Mouse (Mus musculus): Measurements from ENCODE around the gene Cdh22. TPM values are rescaled to one million over a fixed set of nuclear protein-coding genes. Genes with fewer than 3 reads are reported as not detected.

Gene Cdh22
- polyA plus RNA-seq, 1 experiment from 2014 or later: 20.8 TPM

DNA sequence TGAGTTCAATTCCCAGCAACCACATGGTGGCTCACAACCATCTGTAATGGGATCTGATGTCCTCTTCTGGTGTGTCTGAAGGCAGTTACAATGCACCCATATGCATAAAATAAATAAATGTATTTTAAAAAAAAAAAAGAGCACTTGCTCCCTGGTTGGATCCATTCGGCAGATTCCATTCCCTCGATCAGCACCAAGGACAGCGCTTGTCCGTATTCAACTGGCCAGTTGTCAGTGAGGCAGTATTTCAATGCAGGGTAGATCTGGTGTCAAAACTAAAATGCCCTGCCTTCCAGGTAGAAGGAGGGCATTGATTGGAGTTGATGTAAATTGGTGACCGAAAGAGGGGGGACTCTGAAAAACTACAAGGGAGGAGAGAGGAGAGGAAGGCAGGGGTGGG, 74.2 kb downstream of the Cdh22 start:
- no peaks in the 10 kb centered on the region for H3K27me3 ChIP-seq (replicated peaks)
- no peaks in the 10 kb centered on the region for H3K9me3 ChIP-seq
- no peak overlapping the region for H3K27ac ChIP-seq
- 37% methylated on average over 5 of the region's 5 CpGs for WGBS
- H3K36me3 ChIP-seq (replicated peaks): no peaks in the 10 kb centered on the region
- H3K4me2 ChIP-seq: no peak overlapping the region
- no peak for ATAC-seq (replicated peaks)
- H3K4me3 ChIP-seq: no peak overlapping the region
- peaks cover 37% of the 10 kb centered on the region for H3K4me1 ChIP-seq
- H3K9ac ChIP-seq: no peak overlapping the region

DNA sequence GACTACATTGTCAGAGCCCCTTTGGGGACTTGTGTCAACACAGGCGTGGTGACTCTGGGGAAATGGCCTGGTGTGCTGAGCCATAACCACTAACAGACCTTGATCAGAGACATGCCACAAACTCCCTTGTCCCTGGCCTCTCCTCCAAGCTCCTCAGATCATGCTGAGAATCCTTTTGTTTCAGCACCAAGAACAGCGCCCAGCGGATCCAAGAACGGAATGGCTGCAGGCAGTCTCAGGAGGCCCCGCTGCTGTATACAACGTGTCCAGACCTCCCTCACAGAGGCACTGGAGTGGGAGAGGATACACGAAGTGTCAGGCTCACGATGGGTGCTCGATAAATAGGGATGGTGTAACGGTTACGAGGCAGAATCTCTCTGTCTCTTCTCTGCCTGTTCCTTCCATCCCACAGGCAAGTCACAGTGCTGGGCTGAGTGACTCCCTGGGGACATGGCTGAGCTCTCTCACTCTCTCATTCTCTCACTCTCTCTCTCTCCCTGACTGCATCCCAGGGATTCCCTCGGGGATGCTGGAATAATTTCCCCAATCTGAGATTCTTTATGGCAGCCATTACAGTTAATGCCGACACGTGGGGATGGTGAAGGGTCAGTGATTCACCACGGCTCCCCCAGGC, 75.5 kb downstream of the Cdh22 start:
- Histone ChIP-seq H3K36me3 (replicated peaks) (no peaks in the 10 kb centered on the region), H3K27me3 (replicated peaks) (no peaks in the 10 kb centered on the region), H3K4me2 (no peak overlapping the region), H3K9me3 (no peaks in the 10 kb centered on the region), H3K9ac (no peak overlapping the region), H3K27ac (peak overlapping the region; percentile 63), H3K4me1 (peaks cover 36% of the 10 kb centered on the region), H3K4me3 (no peak overlapping the region)
- WGBS: 19% methylated on average over 15 of the region's 15 CpGs
- ATAC-seq (replicated peaks): 0 out of 2 replicates have a peak, but pooled peaks have one; percentile 16

DNA sequence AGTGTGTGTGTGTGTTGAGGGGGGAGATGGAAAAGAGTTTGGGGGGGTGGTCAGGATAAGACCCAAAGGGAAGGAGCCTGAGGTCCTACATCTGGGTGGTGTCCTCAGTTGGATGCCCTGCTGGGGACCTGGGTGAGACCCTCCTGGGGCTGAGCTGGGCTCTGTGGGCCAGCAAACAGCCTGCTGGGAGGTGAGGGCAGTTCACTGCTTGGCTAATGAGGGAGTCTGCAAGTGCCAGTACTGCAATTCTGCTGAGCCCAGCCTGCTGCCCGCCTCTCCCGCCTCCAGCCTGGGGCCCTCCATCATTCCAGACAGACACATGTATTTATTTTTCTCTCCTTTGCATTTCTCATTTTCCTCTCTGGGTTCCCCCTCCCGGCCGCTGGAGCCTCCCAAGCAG, 76.3 kb downstream of the Cdh22 start:
- WGBS: 37% methylated on average over 4 of the region's 4 CpGs
- H3K4me3 ChIP-seq: no peak overlapping the region
- no peaks in the 10 kb centered on the region for H3K9me3 ChIP-seq
- H3K9ac ChIP-seq: no peak overlapping the region
- no peaks in the 10 kb centered on the region for H3K27me3 ChIP-seq (replicated peaks)
- peak overlapping the region; percentile 63 for H3K27ac ChIP-seq
- peaks cover 32% of the 10 kb centered on the region for H3K4me1 ChIP-seq
- no peak overlapping the region for H3K4me2 ChIP-seq
- ATAC-seq (replicated peaks): 0 out of 2 replicates have a peak, but pooled peaks have one; percentile 38
- H3K36me3 ChIP-seq (replicated peaks): no peaks in the 10 kb centered on the region

DNA sequence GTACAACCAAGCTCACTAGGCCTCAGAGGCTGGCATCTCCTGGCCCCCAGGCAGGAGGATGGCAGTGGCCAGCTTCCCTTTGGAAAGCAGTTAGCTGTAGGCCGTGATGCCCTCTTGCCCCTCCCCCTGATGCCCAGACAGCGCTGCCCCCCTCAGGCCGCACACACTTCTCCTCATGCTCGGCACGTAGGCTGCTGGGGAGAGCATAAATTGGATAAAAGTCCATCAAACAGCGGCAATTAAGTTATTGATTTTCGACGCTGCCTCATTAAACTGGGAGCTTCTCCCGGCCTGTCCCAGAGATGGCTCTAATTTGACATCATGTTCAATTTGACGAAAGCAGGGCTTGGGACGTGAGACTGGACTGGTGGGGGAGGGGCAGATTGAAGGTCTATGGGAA, 76.8 kb downstream of the Cdh22 start:
- H3K4me3 ChIP-seq: no peak overlapping the region
- WGBS: 35% methylated on average over 11 of the region's 11 CpGs
- no peak overlapping the region for H3K9ac ChIP-seq
- ATAC-seq (replicated peaks): 0 out of 2 replicates have a peak, but pooled peaks have one; percentile 21
- H3K27ac ChIP-seq: peak overlapping the region; percentile 63; the same call in 1 of the 2 replicates
- no peaks in the 10 kb centered on the region for H3K27me3 ChIP-seq (replicated peaks)
- peaks cover 36% of the 10 kb centered on the region for H3K4me1 ChIP-seq
- no peaks in the 10 kb centered on the region for H3K9me3 ChIP-seq
- H3K36me3 ChIP-seq (replicated peaks): no peaks in the 10 kb centered on the region
- no peak overlapping the region for H3K4me2 ChIP-seq

DNA sequence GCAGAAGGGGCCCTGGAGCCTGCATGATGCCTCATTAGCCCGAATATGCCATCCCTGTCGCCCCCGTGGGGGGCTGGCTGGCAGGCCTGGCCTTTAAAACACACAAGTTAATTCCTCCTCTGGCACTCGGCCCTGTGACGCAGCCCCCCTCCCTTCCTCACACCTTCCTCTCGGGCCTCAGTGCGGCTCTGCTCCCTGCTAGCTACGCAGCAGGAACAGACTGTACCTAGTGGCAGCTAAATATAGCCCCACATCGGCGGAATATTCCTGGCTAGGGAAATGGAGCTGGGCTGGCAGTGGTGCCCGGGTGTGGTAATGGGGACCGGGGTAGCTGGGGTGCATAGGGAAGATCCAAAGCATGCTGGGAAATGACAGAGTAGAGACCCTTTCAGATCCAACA, 81.6 kb downstream of the Cdh22 start:
- Histone ChIP-seq H3K4me3 (no peak overlapping the region), H3K9me3 (no peaks in the 10 kb centered on the region), H3K4me2 (no peak overlapping the region), H3K27me3 (replicated peaks) (no peaks in the 10 kb centered on the region), H3K36me3 (replicated peaks) (no peaks in the 10 kb centered on the region), H3K27ac (no peak overlapping the region), H3K4me1 (peaks cover 31% of the 10 kb centered on the region), H3K9ac (no peak overlapping the region)
- WGBS: 38% methylated on average over 12 of the region's 12 CpGs
- ATAC-seq (replicated peaks): no peak

DNA sequence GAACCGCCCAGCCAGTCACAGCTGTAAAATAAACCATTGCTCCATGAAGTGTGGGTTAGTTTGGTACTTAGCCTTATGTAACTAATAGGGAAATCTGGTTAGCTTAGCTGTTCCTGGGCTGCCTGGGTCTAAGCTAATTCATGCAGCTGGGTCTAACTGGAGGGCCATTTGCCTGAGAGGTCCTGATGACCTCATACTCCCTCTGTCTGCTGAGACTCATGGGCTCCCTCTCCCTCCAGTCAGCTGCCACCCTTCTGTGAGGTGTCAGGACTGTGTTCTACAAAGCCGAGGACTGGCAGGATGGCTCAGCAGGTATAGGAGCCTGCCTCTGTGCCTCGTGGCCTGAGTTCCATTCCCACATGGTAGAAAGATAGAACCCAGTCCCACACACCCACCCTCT, 84.9 kb downstream of the Cdh22 start:
- Histone ChIP-seq H3K27ac (no peak overlapping the region), H3K9me3 (no peaks in the 10 kb centered on the region), H3K4me2 (no peak overlapping the region), H3K9ac (no peak overlapping the region), H3K36me3 (replicated peaks) (no peaks in the 10 kb centered on the region), H3K27me3 (replicated peaks) (no peaks in the 10 kb centered on the region), H3K4me3 (no peak overlapping the region), H3K4me1 (peaks cover 24% of the 10 kb centered on the region)
- no peak for ATAC-seq (replicated peaks)
- WGBS: 72% methylated on average over 3 of the region's 3 CpGs

DNA sequence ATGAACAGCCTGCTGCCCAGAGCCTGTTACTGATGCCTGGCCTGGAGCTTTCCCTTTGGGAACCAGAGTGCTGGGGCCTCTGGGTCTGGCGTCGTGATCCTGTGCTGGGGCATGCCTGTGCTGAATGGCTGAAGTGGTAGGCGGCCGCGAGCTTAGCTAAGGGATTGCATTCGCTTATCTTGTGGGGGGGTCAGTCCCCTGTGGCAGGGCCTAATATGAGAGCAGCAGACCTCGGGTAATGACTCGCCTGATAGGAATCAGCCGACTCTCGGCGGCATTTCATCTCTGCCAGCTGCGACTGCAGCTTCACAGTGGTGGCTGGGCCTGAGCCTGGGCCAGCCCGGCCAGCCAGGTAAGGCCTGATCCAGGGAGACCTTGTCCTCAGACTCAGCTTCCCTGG, 88.8 kb downstream of the Cdh22 start:
- Histone ChIP-seq H3K9ac (no peak overlapping the region), H3K27ac (0 out of 2 replicates have a peak overlapping the region, but pooled peaks have one; percentile 43)
- ATAC-seq (replicated peaks): no peak

DNA sequence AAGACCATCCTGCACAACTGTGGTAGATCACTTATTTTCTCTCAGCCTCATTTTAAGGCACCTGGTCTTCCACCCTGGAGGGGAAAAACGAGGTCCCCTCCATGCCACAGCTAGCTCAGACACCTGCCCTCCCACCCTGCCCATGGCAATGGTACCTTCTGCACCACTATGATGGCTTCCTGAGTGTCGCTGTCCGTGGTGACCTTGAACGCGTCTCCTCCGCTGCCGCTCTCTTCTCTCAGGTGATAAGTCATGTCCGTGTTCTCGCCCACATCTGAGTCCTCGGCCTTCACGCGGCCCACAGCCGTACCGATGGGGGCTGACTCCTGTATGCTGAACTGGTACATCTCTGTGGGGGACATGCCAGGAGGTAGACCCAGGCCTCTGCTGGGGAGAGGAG, 91.2 kb downstream of the Cdh22 start:
- peaks cover 21% of the 10 kb centered on the region for H3K4me1 ChIP-seq
- WGBS: 83% methylated on average over 14 of the region's 14 CpGs

More for the DNA sequence above, 88.8 kb downstream of the Cdh22 start:
- no peaks in the 10 kb centered on the region for H3K36me3 ChIP-seq (replicated peaks)
- H3K9me3 ChIP-seq: no peaks in the 10 kb centered on the region
- H3K27me3 ChIP-seq (replicated peaks): 0 out of 2 replicates have a peak, but pooled peaks cover 6% of the 10 kb centered on the region
- peaks cover 16% of the 10 kb centered on the region for H3K4me1 ChIP-seq
- 54% methylated on average over 13 of the region's 13 CpGs for WGBS
- no peak overlapping the region for H3K4me3 ChIP-seq
- H3K4me2 ChIP-seq: no peak overlapping the region

DNA sequence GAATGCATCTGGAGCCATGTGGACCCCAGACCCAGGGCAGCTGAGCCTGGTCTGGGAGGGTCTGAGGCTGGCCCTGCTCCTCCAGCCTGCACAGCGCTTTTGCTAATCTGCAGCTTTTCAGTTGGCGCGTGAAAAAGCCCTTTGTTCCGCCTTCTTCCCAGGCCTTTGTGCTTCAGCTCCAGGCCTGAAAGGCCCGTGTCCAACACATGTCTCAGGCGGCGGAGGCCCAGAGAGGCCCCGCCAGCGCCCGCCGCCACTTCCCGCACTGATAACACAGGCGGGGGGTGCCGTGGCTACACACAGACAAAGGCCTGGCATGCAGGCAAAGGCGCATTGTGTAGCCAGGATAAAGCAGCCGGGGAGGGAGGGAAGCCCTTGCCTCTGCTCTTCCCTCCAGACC, 98.6 kb downstream of the Cdh22 start:
- Histone ChIP-seq H3K9ac (0 out of 2 replicates have a peak overlapping the region, but pooled peaks have one; percentile 21), H3K4me1 (peaks cover 71% of the 10 kb centered on the region), H3K4me2 (no peak overlapping the region), H3K27ac (peak overlapping the region; percentile 83), H3K36me3 (replicated peaks) (no peaks in the 10 kb centered on the region), H3K9me3 (no peaks in the 10 kb centered on the region), H3K27me3 (replicated peaks) (no peaks in the 10 kb centered on the region), H3K4me3 (no peak overlapping the region)
- ATAC-seq (replicated peaks): peak; percentile 48
- 5% methylated on average over 16 of the region's 16 CpGs for WGBS

More for the DNA sequence above, 91.2 kb downstream of the Cdh22 start:
- no peak overlapping the region for H3K9ac ChIP-seq
- no peak overlapping the region for H3K4me3 ChIP-seq
- no peak overlapping the region for H3K4me2 ChIP-seq
- no peak overlapping the region for H3K27ac ChIP-seq
- H3K9me3 ChIP-seq: no peaks in the 10 kb centered on the region
- ATAC-seq (replicated peaks): no peak
- H3K27me3 ChIP-seq (replicated peaks): 0 out of 2 replicates have a peak, but pooled peaks cover 6% of the 10 kb centered on the region
- no peaks in the 10 kb centered on the region for H3K36me3 ChIP-seq (replicated peaks)

DNA sequence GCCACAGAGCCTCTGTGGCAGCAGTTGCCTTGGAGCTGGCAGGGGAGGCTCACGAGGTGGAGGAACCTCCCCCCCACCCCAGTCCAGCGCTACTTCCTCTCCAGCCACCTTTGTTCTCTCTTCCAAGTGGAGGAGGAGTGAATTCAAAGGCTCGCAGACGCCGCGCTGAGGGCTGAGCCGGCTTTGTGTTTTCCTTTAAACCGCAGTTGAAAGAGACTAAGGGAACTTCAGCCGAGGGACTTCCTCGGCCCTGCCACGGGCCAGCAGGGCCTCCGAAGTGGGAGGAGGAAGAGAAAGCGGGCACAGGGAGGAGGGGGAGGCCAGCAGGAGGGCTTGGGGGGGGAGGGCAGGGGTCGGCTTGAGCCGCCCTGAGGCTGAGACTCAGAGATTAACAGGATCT, 101.1 kb downstream of the Cdh22 start:
- WGBS: 1% methylated on average over 14 of the region's 15 CpGs
- Histone ChIP-seq H3K4me2 (peak overlapping the region; percentile 22), H3K4me3 (no peak overlapping the region), H3K9me3 (no peaks in the 10 kb centered on the region), H3K9ac (peak overlapping the region; percentile 14; the same call in 1 of the 2 replicates), H3K27me3 (replicated peaks) (no peaks in the 10 kb centered on the region), H3K36me3 (replicated peaks) (no peaks in the 10 kb centered on the region), H3K27ac (peak overlapping the region; percentile 80), H3K4me1 (peaks cover 65% of the 10 kb centered on the region)
- ATAC-seq (replicated peaks): 0 out of 2 replicates have a peak, but pooled peaks have one; percentile 6

DNA sequence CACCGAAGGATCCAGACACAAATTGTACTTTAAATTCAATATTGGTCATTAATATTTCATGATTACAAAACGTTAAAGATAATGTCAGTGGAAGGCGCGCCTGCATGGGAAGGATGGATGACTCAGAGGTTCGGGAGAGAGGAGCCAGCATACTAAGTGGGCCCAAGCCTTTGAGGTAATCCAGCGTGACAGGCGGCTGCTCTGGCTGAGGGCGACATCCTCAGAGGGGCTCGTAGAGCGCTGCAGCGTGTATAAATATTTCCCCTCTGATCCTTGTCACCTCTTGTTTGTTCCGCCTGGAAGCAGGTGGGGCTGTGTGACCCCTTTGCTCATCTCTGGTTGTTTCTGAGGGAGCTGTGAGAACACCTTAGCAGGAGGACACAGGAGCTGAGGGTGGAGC, 103.2 kb downstream of the Cdh22 start:
- 13% methylated on average over 12 of the region's 12 CpGs for WGBS
- ATAC-seq (replicated peaks): 0 out of 2 replicates have a peak, but pooled peaks have one; percentile 44
- H3K27ac ChIP-seq: peak overlapping the region; percentile 37; the same call in 1 of the 2 replicates
- H3K9ac ChIP-seq: no peak overlapping the region
- H3K27me3 ChIP-seq (replicated peaks): no peaks in the 10 kb centered on the region
- H3K4me2 ChIP-seq: no peak overlapping the region
- H3K36me3 ChIP-seq (replicated peaks): no peaks in the 10 kb centered on the region
- no peaks in the 10 kb centered on the region for H3K9me3 ChIP-seq
- no peak overlapping the region for H3K4me3 ChIP-seq
- H3K4me1 ChIP-seq: peaks cover 59% of the 10 kb centered on the region

DNA sequence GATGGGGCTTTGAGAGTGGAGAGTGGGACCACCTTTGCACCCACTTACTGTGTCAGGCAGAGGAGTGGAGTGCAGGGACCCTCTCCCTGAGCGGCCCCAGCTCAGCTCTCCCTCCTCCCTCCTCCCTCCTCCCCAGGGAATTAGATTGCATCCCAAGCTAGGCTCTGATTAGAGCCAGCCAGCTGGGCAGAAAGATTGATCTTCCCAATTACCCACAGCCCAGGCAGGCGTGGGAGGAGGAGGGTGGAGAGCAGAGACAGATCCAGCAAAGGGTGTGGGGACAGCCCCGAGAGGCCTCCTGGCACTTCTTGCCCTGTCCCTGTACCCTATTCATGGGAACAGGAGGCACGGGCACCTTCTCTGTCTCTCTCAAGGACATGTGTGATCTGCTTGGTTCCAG, 105.5 kb downstream of the Cdh22 start:
- 37% methylated on average over 4 of the region's 4 CpGs for WGBS
- ATAC-seq (replicated peaks): no peak
- Histone ChIP-seq H3K27me3 (replicated peaks) (no peaks in the 10 kb centered on the region), H3K4me2 (no peak overlapping the region), H3K4me1 (peaks cover 41% of the 10 kb centered on the region), H3K36me3 (replicated peaks) (no peaks in the 10 kb centered on the region), H3K27ac (no peak overlapping the region), H3K9me3 (no peaks in the 10 kb centered on the region), H3K9ac (no peak overlapping the region), H3K4me3 (no peak overlapping the region)
